Comparison of ENCODE assay signal across 20 mouse cellular contexts in genomic region chr8:91949110-91949509, GRCm38 (mm10).
DNase-seq lines count a peak whose midpoint lies in the region; ATAC-seq and TF ChIP-seq lines count a peak whose summit lies in the region.
"Had no signal": no experiment of that assay in that cellular context is flagged by ENCODE, and none has a peak within 500 bp of the region (broad histone marks: within the 10 kb centered on the region; RNA-seq: fewer than 3 reads in every experiment).

No protein-coding gene starts in this region.

- H3K36me3 ChIP-seq in limb, embryonic 10.5 days = no peaks in the 10 kb centered on the region
- no peaks in the 10 kb centered on the region for H3K36me3 ChIP-seq in liver, postnatal 0 days (replicated peaks; ENCODE audit: insufficient read depth, low read length)
- H3K36me3 ChIP-seq: liver, embryonic 15.5 days had no signal

- no peak overlapping the region for H3K4me2 ChIP-seq in liver, postnatal 0 days (ENCODE audit: low read depth, low read length)
- H3K4me2 ChIP-seq: heart, embryonic 11.5 days; liver, embryonic 15.5 days; midbrain, embryonic 11.5 days had no signal

- no peak for ATAC-seq in liver, postnatal 0 days
- ATAC-seq in activated CD4-positive, CD25-positive, alpha-beta regulatory T cell, adult 4 months = no peak
- ATAC-seq: CD4-positive, CD25-positive, alpha-beta regulatory T cell, adult 4 months had no signal

- no peak for TF ChIP-seq EP300 in liver, postnatal 0 days (IDR thresholded peaks at IDR 0.05; ENCODE audit: low read depth)

- TF ChIP-seq CTCF in layer of hippocampus, adult 2 months (conservative IDR thresholded peaks at IDR 0.05) = no peak
- no peak for TF ChIP-seq CTCF in brain, embryonic 14.5 days (IDR thresholded peaks at IDR 0.05; ENCODE audit: borderline replicate concordance, extremely low read depth, insufficient read depth, insufficient read length)
- no peak for TF ChIP-seq CTCF in liver, postnatal 0 days (IDR thresholded peaks at IDR 0.05; ENCODE audit: low read depth)

- H3K9ac ChIP-seq in liver, postnatal 0 days (replicated peaks) = no peak overlapping the region
- H3K9ac ChIP-seq: liver, embryonic 15.5 days had no signal

- no peaks in the 10 kb centered on the region for H3K4me1 ChIP-seq in brown adipose tissue, adult 24 weeks (ENCODE audit: control insufficient read depth, insufficient read depth, insufficient read length, low read length)
- H3K4me1 ChIP-seq in limb, embryonic 10.5 days = peaks cover 67% of the 10 kb centered on the region
- H3K4me1 ChIP-seq in liver, postnatal 0 days (ENCODE audit: insufficient read depth) = no peaks in the 10 kb centered on the region
- H3K4me1 ChIP-seq: liver, embryonic 15.5 days had no signal

- no peaks in the 10 kb centered on the region for H3K9me3 ChIP-seq in limb, embryonic 10.5 days (replicated peaks)
- H3K9me3 ChIP-seq in liver, postnatal 0 days (ENCODE audit: low read length) = no peaks in the 10 kb centered on the region
- H3K9me3 ChIP-seq: liver, embryonic 15.5 days had no signal

- peak overlapping the region; percentile 15; the same call in 1 of the 2 replicates for H3K4me3 ChIP-seq in layer of hippocampus, adult 2 months
- peak overlapping the region; percentile 18; the same call in 1 of the 2 replicates for H3K4me3 ChIP-seq in brown adipose tissue, adult 24 weeks (ENCODE audit: insufficient read depth, low read depth, low read length)
- H3K4me3 ChIP-seq in limb, embryonic 10.5 days = peak overlapping the region; percentile 30
- H3K4me3 ChIP-seq in liver, postnatal 0 days (ENCODE audit: low read depth, low read length) = no peak overlapping the region
- H3K4me3 ChIP-seq: liver, embryonic 15.5 days; myocyte had no signal

- 41% methylated on average over 9 of the region's 9 CpGs for WGBS in limb, embryonic 10.5 days
- WGBS in liver, postnatal 0 days (ENCODE audit: insufficient replicate concordance) = 74% methylated on average over 9 of the region's 9 CpGs

- DNase-seq in layer of hippocampus, adult 2 months (ENCODE audit: low spot score in 2 of 2) = no peak
- no peak for DNase-seq in layer of hippocampus, adult 9-11 months
- peak; percentile 9 for DNase-seq in brain, embryonic 14.5 days (ENCODE audit: low read depth)
- DNase-seq in limb, embryonic 10.5 days (ENCODE audit: low spot score) = peak; percentile 55
- no peak for DNase-seq in liver, postnatal 0 days
- DNase-seq: adrenal gland, adult 8-10 months; cerebellum, adult 9-10 months; gastrocnemius, postnatal 36 days; heart, postnatal 4 days; kidney, adult 18-20 months; right cerebral cortex, postnatal 14 days; thymus, postnatal 14 days had no signal

- no peak overlapping the region for H3K27ac ChIP-seq in layer of hippocampus, adult 2 months
- H3K27ac ChIP-seq in brown adipose tissue, adult 24 weeks (replicated peaks; ENCODE audit: low read depth, low read length) = no peak overlapping the region
- peak overlapping the region; percentile 53 for H3K27ac ChIP-seq in limb, embryonic 10.5 days
- H3K27ac ChIP-seq in liver, postnatal 0 days (ENCODE audit: low read depth) = no peak overlapping the region
- H3K27ac ChIP-seq: liver, embryonic 15.5 days; stomach, postnatal 0 days had no signal

- TF ChIP-seq POLR2A in brain, embryonic 14.5 days (IDR thresholded peaks at IDR 0.05; ENCODE audit: borderline replicate concordance, extremely low read depth, insufficient read depth, insufficient read length, poor library complexity, severe bottlenecking) = no peak

- peaks cover 80% of the 10 kb centered on the region for H3K27me3 ChIP-seq in limb, embryonic 10.5 days (ENCODE audit: low read depth, poor library complexity, severe bottlenecking)
- H3K27me3 ChIP-seq in liver, postnatal 0 days (ENCODE audit: insufficient read depth, low read length) = no peaks in the 10 kb centered on the region

Comparison
In these comparisons a context has a peak if more than half of its experiments do, and no peak if none do; other contexts are left out.
1. DNase-seq: peak in brain, embryonic 14.5 days (single experiment) and limb, embryonic 10.5 days (single experiment); none in layer of hippocampus, adult 2 months (0 of 2), layer of hippocampus, adult 9-11 months (single experiment) and liver, postnatal 0 days (single experiment).